Mouse (Mus musculus) Patski (cell line): ENCODE data around the gene Slc2a6. TPM values are rescaled to one million over a fixed set of nuclear protein-coding genes. Genes with fewer than 3 reads are reported as not detected.

Experiments used
- ATAC-seq: fragments of 100-300 bp; one replicate; pipeline ENCODE4 v1.8.0; 2021
- CTCF ChIA-PET: fragments of 350-600 bp; sonication (Branson Sonifier 250); formaldehyde crosslinking; loops from one replicate; lab custom pipeline; 2022; ENCODE audit warnings: inconsistent platforms; lab: Charles Lee
- POLR2A ChIA-PET: fragments of 350-600 bp; sonication (Branson Sonifier 250); formaldehyde crosslinking; loops from one replicate; lab custom pipeline; 2022; ENCODE audit warnings: antibody characterized with exemption, inconsistent platforms; lab: Charles Lee
- DNase-seq: peaks from one replicate; pipeline ENCODE4 v3.0.0-alpha.2; 2011; ENCODE audit warnings: low read depth, low spot score
- H3K27me3 ChIP-seq: fragments of 371-371 bp; one replicate; pipeline ENCODE4 v1.5.1; 2021
- CTCF ChIP-seq: fragments of 100-300 bp; IDR thresholded peaks from one replicate; pipeline ENCODE4 v1.5.1; 2021
- in situ Hi-C: fragments of 300-500 bp; cut with MboI; formaldehyde crosslinking; loops from 3 replicates; pipeline ENCODE4 v1.11.1; 2018; ENCODE audit warnings: low pct_unique_long_range_greater_than_20kb, mixed read lengths
- polyA plus RNA-seq: library from polyadenylated mRNA; unstranded; gene quantifications from one replicate; pipeline ENCODE4 v1.2.3, GENCODE M21; 2021

Slc2a6 gene
- polyA plus RNA-seq, 1 experiment from 2014 or later, result 0.21 TPM

- no peak for TF ChIP-seq CTCF
- ChIA-PET POLR2A (no interaction called here), CTCF (interaction anchor here (1.3 kb wide), 1 partner anchor 37 kb away, joined by 3 read pairs; no protein-coding TSS in a partner anchor)
- peaks cover 36% of the 10 kb centered on the region for H3K27me3 ChIP-seq
- DNase-seq, result no peak
- in situ Hi-C loops, result no loop called here
- ATAC-seq, result no peak
These were observed 47.4 kb downstream of the Slc2a6 start for GRCm38 (mm10) chr2:26980361-26980760.

- ChIA-PET CTCF (interaction anchor here (1.0 kb wide), 1 partner anchor 44 kb away, joined by 3 read pairs; no protein-coding TSS in a partner anchor), POLR2A (interaction anchor here (0.6 to 1.3 kb wide), 2 partner anchors 16 to 64 kb away, joined by 3 to 5 read pairs; no protein-coding TSS in a partner anchor)
- peaks cover 59% of the 10 kb centered on the region for H3K27me3 ChIP-seq
- in situ Hi-C loops, result no loop called here
- TF ChIP-seq CTCF, result no peak
- no peak for DNase-seq
- ATAC-seq, result no peak
These were observed 53.8 kb downstream of the Slc2a6 start for GRCm38 (mm10) chr2:26973960-26974359.

- in situ Hi-C loops, result no loop called here
- H3K27me3 ChIP-seq, result peaks cover 52% of the 10 kb centered on the region
- ATAC-seq, result no peak
- CTCF ChIA-PET, result no interaction called here
- POLR2A ChIA-PET, result interaction anchor here (1.3 kb wide), 1 partner anchor 15 kb away, joined by 3 read pairs; no protein-coding TSS in a partner anchor
- DNase-seq, result no peak
- TF ChIP-seq CTCF, result no peak
These were observed 54.7 kb downstream of the Slc2a6 start, which contains the start of gene Adamts13 for GRCm38 (mm10) chr2:26973116-26973515. TSS of gene Adamts13 (plus strand) at chr2:26973416.

Other genes with a start within 250 kb of the Slc2a6 start
- gene Abo, start 163.0 kb downstream of the Slc2a6 start, polyA plus RNA-seq, result not detected
- gene Surf6, start 125.1 kb downstream of the Slc2a6 start, polyA plus RNA-seq, result 25.2 TPM
- 47.1 TPM for gene Med22, start 117.3 kb downstream of the Slc2a6 start, polyA plus RNA-seq
- 697 TPM for gene Rpl7a, start 117.2 kb downstream of the Slc2a6 start, polyA plus RNA-seq
- gene Surf2, start 111.6 kb downstream of the Slc2a6 start, polyA plus RNA-seq, result 52.0 TPM
- 72.2 TPM for gene Surf1, start 111.5 kb downstream of the Slc2a6 start, polyA plus RNA-seq
- 181 TPM for gene Surf4, start 94.1 kb downstream of the Slc2a6 start, polyA plus RNA-seq
- gene Stkld1, start 94.0 kb downstream of the Slc2a6 start, polyA plus RNA-seq, result 0.06 TPM
- 51.8 TPM for gene Rexo4, start 63.6 kb downstream of the Slc2a6 start, polyA plus RNA-seq
- gene Adamts13, start 54.6 kb downstream of the Slc2a6 start, polyA plus RNA-seq, result 0.04 TPM
- 47.6 TPM for gene Cacfd1, start 18.1 kb downstream of the Slc2a6 start, polyA plus RNA-seq
- 0.22 TPM for gene Mymk, start 44.2 kb upstream of the Slc2a6 start, polyA plus RNA-seq
- 0.49 TPM for gene Adamtsl2, start 51.4 kb upstream of the Slc2a6 start, polyA plus RNA-seq
- not detected for gene Fam163b, start 114.5 kb upstream of the Slc2a6 start, polyA plus RNA-seq
- gene Dbh, start 137.2 kb upstream of the Slc2a6 start, polyA plus RNA-seq, result not detected
- gene Sardh, start 220.3 kb upstream of the Slc2a6 start, polyA plus RNA-seq, result 9.4 TPM